Mouse (Mus musculus) neural tube, embryonic 12.5 days (tissue): Measurements from ENCODE around the gene Slc17a2. TPM values are rescaled to one million over a fixed set of nuclear protein-coding genes. Genes with fewer than 3 reads are reported as not detected.
"Not testable (repeated sequence)": the region's sequence is repeated elsewhere in the genome, so short reads cannot be mapped to it uniquely, and the experiment has no call there.

Experiments used
- ATAC-seq: fragments of 200-750 bp; cut with Nextera tagmentation; 2 replicates; pipeline ENCODE4 v1.8.0; 2017; ENCODE audit warnings: low read depth, mild to moderate bottlenecking, moderate TSS enrichment, moderate library complexity; ENCODE audit not compliant: low FRiP score
- H3K27ac ChIP-seq: fragments of 300-500 bp; sonication (generic); 2 replicates; pipeline ENCODE4 v1.5.1; 2016
- H3K27me3 ChIP-seq: fragments of 300-500 bp; sonication (generic); replicated peaks from 2 replicates; pipeline ENCODE4 v1.6.1; 2016; ENCODE audit warnings: mild to moderate bottlenecking
- H3K36me3 ChIP-seq: fragments of 300-500 bp; sonication (generic); 2 replicates; pipeline ENCODE4 v1.6.1; 2016; ENCODE audit warnings: mild to moderate bottlenecking
- H3K4me1 ChIP-seq: fragments of 300-500 bp; sonication (generic); 2 replicates; pipeline ENCODE4 v1.6.1; 2016
- H3K4me2 ChIP-seq: fragments of 300-500 bp; sonication (generic); replicated peaks from 2 replicates; pipeline ENCODE4 v1.6.1; 2016; ENCODE audit warnings: mild to moderate bottlenecking
- H3K4me3 ChIP-seq: fragments of 300-500 bp; sonication (generic); 2 replicates; pipeline ENCODE4 v1.5.1; 2016
- H3K9ac ChIP-seq: fragments of 300-500 bp; sonication (generic); 2 replicates; pipeline ENCODE4 v1.6.1; 2016; ENCODE audit warnings: mild to moderate bottlenecking
- H3K9me3 ChIP-seq: fragments of 300-500 bp; sonication (generic); 2 replicates; pipeline ENCODE4 v1.6.1; 2016; ENCODE audit warnings: mild to moderate bottlenecking
- WGBS: fragments of 180-500 bp; shearing (Covaris S2); methylation state at CpG from one replicate; pipeline ENCODE4 v1.1.7; 2016; 5-methylcytosine and 5-hydroxymethylcytosine counted together
- polyA plus RNA-seq: library from polyadenylated mRNA; unstranded; fragments of >200 nt; fragmentation: Nextera tagmentation; extraction: Ambion mirVana; gene quantifications from 2 replicates; pipeline ENCODE4 v1.2.1, GENCODE M21; 2016

Slc17a2 gene
- polyA plus RNA-seq, 1 experiment from 2014 or later: not detected

- Histone ChIP-seq H3K4me3 (peak overlapping the region; percentile 53), H3K36me3 (no peaks in the 10 kb centered on the region), H3K27ac (peak overlapping the region; percentile 79; the same call in 1 of the 2 replicates), H3K9ac (peak overlapping the region; percentile 73; the same call in 1 of the 2 replicates), H3K27me3 (no peaks in the 10 kb centered on the region), H3K4me1 (peaks cover 20% of the 10 kb centered on the region), H3K4me2 (peak overlapping the region; percentile 83), H3K9me3 (no peaks in the 10 kb centered on the region)
- no peak for ATAC-seq
- WGBS: 32% methylated on average over 12 of the region's 12 CpGs
Measured at GRCm38 (mm10) chr13:23764324-23765171, 42.2 kb upstream of the Slc17a2 start.

GRCm38 (mm10) chr13:23765172-23765513 is 41.6 kb upstream of the Slc17a2 start:
- no peak for ATAC-seq
- Histone ChIP-seq H3K36me3 (no peaks in the 10 kb centered on the region), H3K27me3 (no peaks in the 10 kb centered on the region), H3K9me3 (no peaks in the 10 kb centered on the region), H3K4me2 (no peak overlapping the region), H3K27ac (no peak overlapping the region), H3K9ac (no peak overlapping the region), H3K4me1 (peaks cover 18% of the 10 kb centered on the region), H3K4me3 (no peak overlapping the region)
- WGBS: 56% methylated on average over 1 of the region's 1 CpGs

- peaks cover 14% of the 10 kb centered on the region for H3K4me1 ChIP-seq
- no peak overlapping the region for H3K9ac ChIP-seq
- no peak overlapping the region for H3K4me3 ChIP-seq
- no peak overlapping the region for H3K4me2 ChIP-seq
- no peaks in the 10 kb centered on the region for H3K36me3 ChIP-seq
- no peaks in the 10 kb centered on the region for H3K9me3 ChIP-seq
- H3K27me3 ChIP-seq: no peaks in the 10 kb centered on the region
- ATAC-seq: no peak
- H3K27ac ChIP-seq: no peak overlapping the region
Measured at GRCm38 (mm10) chr13:23766772-23767171, 40.0 kb upstream of the Slc17a2 start.

- Histone ChIP-seq H3K4me3 (no peak overlapping the region), H3K9me3 (no peaks in the 10 kb centered on the region), H3K36me3 (no peaks in the 10 kb centered on the region), H3K27me3 (no peaks in the 10 kb centered on the region), H3K9ac (no peak overlapping the region), H3K4me1 (peaks cover 12% of the 10 kb centered on the region), H3K4me2 (no peak overlapping the region), H3K27ac (no peak overlapping the region)
- no peak for ATAC-seq
- 56% methylated on average over 5 of the region's 5 CpGs for WGBS
Measured at GRCm38 (mm10) chr13:23768834-23769397, 37.9 kb upstream of the Slc17a2 start.

- H3K4me1 ChIP-seq, H3K4me3 ChIP-seq, H3K36me3 ChIP-seq, H3K27ac ChIP-seq, H3K9me3 ChIP-seq, H3K4me2 ChIP-seq, H3K9ac ChIP-seq, ATAC-seq, H3K27me3 ChIP-seq: not testable (repeated sequence)
- WGBS: 81% methylated on average over 2 of the region's 2 CpGs
Measured at GRCm38 (mm10) chr13:23769613-23770012, 37.2 kb upstream of the Slc17a2 start, which contains the start of gene Trim38. Gene Trim38, plus strand, starts transcription at chr13:23769913.

GRCm38 (mm10) chr13:23772561-23773313 is 34.1 kb upstream of the Slc17a2 start:
- H3K27ac ChIP-seq: no peak overlapping the region
- peak; percentile 90 for ATAC-seq

GRCm38 (mm10) chr13:23778339-23778738 is 28.5 kb upstream of the Slc17a2 start:
- 92% methylated on average over 7 of the region's 7 CpGs for WGBS
- H3K9ac ChIP-seq: no peak overlapping the region
- ATAC-seq: no peak
- no peak overlapping the region for H3K4me3 ChIP-seq
- no peaks in the 10 kb centered on the region for H3K9me3 ChIP-seq
- H3K27me3 ChIP-seq: no peaks in the 10 kb centered on the region
- H3K27ac ChIP-seq: no peak overlapping the region
- no peaks in the 10 kb centered on the region for H3K36me3 ChIP-seq
- no peak overlapping the region for H3K4me2 ChIP-seq
- H3K4me1 ChIP-seq: no peaks in the 10 kb centered on the region

More at GRCm38 (mm10) chr13:23772561-23773313, 34.1 kb upstream of the Slc17a2 start:
- WGBS: 32% methylated on average over 21 of the region's 21 CpGs
- H3K4me1 ChIP-seq: peaks cover 6% of the 10 kb centered on the region
- H3K36me3 ChIP-seq: no peaks in the 10 kb centered on the region
- H3K4me2 ChIP-seq: peak overlapping the region; percentile 41
- H3K4me3 ChIP-seq: no peak overlapping the region
- no peaks in the 10 kb centered on the region for H3K9me3 ChIP-seq
- H3K27me3 ChIP-seq: no peaks in the 10 kb centered on the region
- no peak overlapping the region for H3K9ac ChIP-seq

GRCm38 (mm10) chr13:23779025-23779424 is 27.8 kb upstream of the Slc17a2 start:
- H3K9ac ChIP-seq: no peak overlapping the region
- ATAC-seq: no peak
- H3K9me3 ChIP-seq: no peaks in the 10 kb centered on the region
- WGBS: 86% methylated on average over 4 of the region's 4 CpGs
- no peak overlapping the region for H3K4me2 ChIP-seq
- no peaks in the 10 kb centered on the region for H3K27me3 ChIP-seq
- no peaks in the 10 kb centered on the region for H3K4me1 ChIP-seq
- no peak overlapping the region for H3K4me3 ChIP-seq
- no peak overlapping the region for H3K27ac ChIP-seq
- no peaks in the 10 kb centered on the region for H3K36me3 ChIP-seq

GRCm38 (mm10) chr13:23792520-23792919 is 14.3 kb upstream of the Slc17a2 start:
- no peak overlapping the region for H3K4me2 ChIP-seq
- no peak overlapping the region for H3K9ac ChIP-seq
- no peaks in the 10 kb centered on the region for H3K27me3 ChIP-seq
- no peak overlapping the region for H3K27ac ChIP-seq
- no peaks in the 10 kb centered on the region for H3K9me3 ChIP-seq
- peak; percentile 58; the same call in 1 of the 2 replicates for ATAC-seq
- no peak overlapping the region for H3K4me3 ChIP-seq
- 48% methylated on average over 2 of the region's 2 CpGs for WGBS
- no peaks in the 10 kb centered on the region for H3K4me1 ChIP-seq
- H3K36me3 ChIP-seq: no peaks in the 10 kb centered on the region

GRCm38 (mm10) chr13:23799405-23799804 is 7.4 kb upstream of the Slc17a2 start:
- no peak for ATAC-seq
- H3K4me1 ChIP-seq: no peaks in the 10 kb centered on the region
- H3K9me3 ChIP-seq: no peaks in the 10 kb centered on the region
- no peak overlapping the region for H3K4me3 ChIP-seq
- no peak overlapping the region for H3K9ac ChIP-seq
- H3K4me2 ChIP-seq: no peak overlapping the region
- no peak overlapping the region for H3K27ac ChIP-seq
- WGBS: 83% methylated on average over 5 of the region's 5 CpGs
- H3K27me3 ChIP-seq: no peaks in the 10 kb centered on the region
- H3K36me3 ChIP-seq: no peaks in the 10 kb centered on the region

- Histone ChIP-seq H3K9ac (no peak overlapping the region), H3K36me3 (no peaks in the 10 kb centered on the region), H3K4me3 (no peak overlapping the region), H3K27me3 (no peaks in the 10 kb centered on the region), H3K4me2 (no peak overlapping the region), H3K4me1 (no peaks in the 10 kb centered on the region), H3K27ac (no peak overlapping the region), H3K9me3 (no peaks in the 10 kb centered on the region)
- WGBS: 79% methylated on average over 2 of the region's 2 CpGs
- no peak for ATAC-seq
Measured at GRCm38 (mm10) chr13:23804532-23804931, 2.3 kb upstream of the Slc17a2 start.

GRCm38 (mm10) chr13:23816148-23816547 is 9.4 kb downstream of the Slc17a2 start:
- Histone ChIP-seq H3K36me3 (no peaks in the 10 kb centered on the region), H3K9ac (no peak overlapping the region), H3K9me3 (no peaks in the 10 kb centered on the region), H3K27me3 (no peaks in the 10 kb centered on the region), H3K4me1 (no peaks in the 10 kb centered on the region), H3K27ac (no peak overlapping the region), H3K4me3 (no peak overlapping the region), H3K4me2 (no peak overlapping the region)
- ATAC-seq: no peak
- WGBS: 81% methylated on average over 2 of the region's 2 CpGs
